Mouse (Mus musculus): ENCODE results near the gene Mllt6.
"Not testable (repeated sequence)": the region's sequence is repeated elsewhere in the genome, so short reads cannot be mapped to it uniquely, and the experiment has no call there.

The Mllt6 gene

DNA sequence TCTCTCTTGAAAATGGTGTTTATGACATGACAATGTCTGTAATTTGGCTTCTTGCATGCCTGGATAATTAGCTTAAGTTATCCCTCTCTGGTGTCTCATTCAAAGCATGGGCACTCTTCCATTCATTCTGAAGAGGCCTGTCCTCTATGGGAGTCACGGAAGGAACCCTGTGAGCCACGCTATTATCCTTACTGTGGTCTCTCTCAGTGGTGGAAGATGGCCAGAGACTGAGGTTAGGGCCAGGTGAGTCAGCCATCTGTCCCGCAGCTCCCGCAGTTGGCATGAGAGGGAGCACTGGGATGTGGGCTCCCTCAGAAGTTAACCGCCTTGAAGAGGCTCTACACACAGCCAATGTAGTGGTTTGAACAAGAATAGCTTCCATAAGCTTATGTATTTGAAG, 12.9 kb upstream of the Mllt6 start:
- no peak for DNase-seq

DNA sequence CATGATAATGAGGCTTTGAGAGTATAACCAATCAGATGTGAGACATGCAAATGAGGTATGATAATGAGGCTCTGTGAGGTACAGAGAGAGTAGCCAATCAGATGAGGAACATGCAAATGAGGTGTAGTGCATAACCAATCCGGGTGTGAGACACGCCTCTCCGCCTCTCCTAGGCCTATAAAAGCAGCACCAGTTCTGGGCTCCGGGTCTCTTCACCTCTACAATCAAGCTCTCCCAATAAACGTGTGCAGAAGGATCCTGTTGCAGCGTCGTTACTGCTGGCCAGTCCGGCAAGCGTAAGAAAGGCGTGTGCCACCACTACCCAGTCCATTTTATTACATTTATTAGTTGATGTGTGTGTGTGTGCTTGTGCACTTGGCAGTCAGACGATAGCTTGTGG, 9.8 kb upstream of the Mllt6 start:
- not testable (repeated sequence) for DNase-seq

DNA sequence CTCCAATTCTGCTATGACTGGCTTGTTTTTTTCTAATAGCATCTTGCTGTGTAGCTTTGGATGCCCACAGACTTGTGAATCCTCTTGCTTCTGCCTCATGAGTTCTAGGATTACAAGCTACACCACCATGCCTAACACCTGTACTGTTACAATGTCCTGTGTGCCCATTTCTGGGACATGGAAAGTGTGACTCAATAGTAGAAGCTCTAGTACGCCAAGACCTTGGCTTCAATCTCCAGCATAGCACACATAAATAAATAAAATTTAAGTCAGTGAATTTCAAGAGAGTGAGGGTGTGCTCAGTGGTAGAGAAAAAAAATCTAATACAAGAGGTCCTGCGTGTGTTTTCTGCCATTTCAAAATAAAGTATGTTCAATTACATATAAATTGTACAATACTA, 9.0 kb upstream of the Mllt6 start:
- DNase-seq: no peak

DNA sequence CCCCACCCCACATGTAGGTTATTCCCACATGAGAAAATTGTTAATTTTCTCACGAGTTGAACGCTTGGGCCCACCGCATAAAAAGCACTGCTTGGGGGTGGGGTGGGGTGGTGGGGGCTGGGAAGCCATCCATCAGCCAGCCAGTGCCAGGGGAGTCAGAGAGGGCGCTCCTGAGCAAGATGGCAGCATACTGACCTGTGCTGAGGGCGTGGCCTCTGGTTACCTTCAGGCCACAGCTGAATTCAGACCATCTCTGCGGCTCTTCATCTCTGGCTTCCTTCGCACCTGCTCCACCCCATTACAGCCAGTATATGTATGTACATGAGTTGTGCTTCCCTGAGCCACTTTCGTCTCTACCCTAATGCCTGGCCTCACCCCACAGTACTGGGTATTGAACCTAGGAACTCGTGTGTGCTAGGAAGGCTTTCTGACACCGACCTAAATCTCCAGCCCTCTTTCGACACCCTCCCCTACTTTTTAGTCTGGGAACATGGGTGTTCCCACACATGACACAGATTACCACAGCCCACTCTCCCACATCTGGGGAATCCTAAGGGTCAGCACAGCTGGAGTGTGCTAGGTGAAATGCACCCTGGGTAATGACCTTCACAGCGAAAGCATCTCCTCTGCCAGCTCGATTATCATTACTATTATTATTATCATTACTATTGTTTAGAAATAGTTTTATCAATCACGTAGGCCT, 6.8 kb upstream of the Mllt6 start:
- DNase-seq: no peak

DNA sequence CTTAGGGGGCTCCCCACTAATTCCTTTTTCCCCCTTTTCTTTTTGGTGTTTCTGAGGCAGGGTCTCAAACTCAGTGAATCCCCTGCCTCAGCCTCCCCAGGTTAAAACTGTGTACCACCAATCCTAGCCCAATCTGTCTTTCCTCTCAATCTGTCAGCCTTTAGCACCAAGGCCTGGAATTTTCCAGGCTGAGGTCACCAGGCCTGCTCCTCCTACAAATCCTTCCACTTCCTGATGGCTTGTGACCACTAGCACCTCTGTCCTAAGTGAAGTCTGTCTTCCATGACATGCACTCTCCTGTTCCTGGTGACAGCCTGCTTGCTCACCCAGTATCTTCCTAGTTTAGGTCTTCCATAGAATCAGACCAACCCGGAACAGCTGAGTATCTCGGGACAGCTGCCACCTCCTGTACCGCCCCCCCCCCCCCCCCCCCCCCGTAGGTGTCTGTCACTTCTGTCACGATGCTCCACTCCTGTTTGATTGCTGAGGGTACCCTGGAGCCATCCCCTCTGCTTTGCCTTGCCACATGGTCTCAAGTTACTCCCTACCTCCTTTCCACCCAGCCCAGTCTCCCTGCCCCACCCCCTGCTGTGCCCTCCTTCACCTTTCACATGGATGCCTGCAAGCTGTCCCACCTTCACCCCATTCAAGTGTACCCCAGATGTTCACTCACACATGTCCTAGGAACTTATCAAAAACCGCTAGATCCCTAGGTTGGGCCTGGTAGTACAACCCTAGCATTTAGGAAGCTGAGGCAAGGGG, 5.8 kb upstream of the Mllt6 start:
- DNase-seq: no peak

DNA sequence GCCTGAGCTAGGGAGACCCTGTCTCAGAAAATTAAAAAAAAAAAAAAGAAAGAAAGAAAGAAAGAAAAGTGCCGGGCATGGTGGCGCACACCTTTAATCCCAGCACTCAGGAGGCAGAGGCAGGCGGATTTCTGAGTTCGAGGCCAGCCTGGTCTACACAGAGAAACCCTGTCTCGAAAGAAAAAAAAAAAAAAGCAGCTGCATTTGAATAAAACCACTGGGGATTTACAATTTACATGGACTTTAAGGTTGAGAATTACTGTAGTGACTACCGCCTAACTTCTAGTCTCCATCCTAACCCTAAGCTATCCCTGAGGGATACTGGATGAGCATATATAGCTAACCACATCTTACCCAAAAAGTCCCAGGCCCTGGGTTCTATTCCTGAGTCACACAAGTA, 5.2 kb upstream of the Mllt6 start:
- not testable (repeated sequence) for DNase-seq

DNA sequence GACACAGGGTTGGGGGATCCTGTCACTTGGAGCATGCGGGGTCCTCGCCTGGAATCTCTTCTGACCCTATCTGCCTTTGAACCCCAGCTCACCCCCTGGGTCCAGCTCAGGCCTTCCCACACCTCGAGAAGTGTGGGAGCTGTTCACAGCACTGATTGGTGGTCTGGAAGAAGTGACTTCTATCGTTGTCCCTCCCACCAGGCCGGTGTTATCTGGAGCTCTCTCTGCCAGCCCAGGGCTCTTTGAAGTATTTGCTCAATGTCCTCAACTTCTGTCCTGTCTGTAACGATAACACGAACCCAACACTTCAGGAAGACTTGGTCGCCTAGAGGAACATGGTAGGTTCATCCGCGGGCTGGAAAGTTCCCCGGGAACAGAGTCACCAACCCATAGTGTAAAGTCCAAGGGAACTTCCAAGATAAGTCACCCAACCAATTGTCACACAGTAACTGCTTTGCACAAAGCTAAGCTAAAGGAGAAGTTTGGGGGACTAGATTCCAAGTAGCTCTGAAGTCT, 4.4 kb upstream of the Mllt6 start:
- DNase-seq: no peak

DNA sequence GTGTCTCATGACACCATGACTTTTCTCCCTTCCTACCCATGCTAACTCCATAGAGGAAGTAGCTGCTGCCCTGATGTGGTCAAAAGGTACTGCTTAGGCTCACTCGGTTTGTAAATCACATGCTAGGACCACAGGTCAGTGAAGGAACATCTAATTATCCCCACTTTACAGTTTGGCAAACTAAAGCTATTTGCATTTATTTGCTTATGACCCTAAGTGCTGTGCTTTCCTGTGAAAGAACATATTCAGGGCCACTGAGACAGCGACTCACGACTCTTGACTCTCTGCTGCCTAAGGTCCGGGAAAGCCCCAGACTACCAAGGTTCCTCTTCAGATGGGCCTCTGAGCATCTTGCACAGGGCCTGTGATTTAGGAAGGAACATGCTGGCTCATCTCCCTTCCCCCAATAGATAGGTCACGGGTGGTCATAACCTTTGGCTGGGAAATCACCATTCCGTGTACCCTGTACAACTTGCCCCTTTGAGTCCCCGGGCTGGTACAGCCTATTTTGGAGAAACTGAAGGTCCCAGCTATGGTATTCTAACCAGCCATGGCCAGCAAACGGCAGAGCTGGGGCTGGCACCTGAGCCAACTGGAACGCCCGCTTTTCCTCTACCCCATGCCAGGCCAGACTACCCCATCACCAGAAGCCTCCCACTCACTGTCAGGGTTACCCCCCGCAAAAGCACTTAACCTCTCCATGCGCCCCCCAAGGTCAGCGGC, 3.8 kb upstream of the Mllt6 start:
- DNase-seq: no peak

DNA sequence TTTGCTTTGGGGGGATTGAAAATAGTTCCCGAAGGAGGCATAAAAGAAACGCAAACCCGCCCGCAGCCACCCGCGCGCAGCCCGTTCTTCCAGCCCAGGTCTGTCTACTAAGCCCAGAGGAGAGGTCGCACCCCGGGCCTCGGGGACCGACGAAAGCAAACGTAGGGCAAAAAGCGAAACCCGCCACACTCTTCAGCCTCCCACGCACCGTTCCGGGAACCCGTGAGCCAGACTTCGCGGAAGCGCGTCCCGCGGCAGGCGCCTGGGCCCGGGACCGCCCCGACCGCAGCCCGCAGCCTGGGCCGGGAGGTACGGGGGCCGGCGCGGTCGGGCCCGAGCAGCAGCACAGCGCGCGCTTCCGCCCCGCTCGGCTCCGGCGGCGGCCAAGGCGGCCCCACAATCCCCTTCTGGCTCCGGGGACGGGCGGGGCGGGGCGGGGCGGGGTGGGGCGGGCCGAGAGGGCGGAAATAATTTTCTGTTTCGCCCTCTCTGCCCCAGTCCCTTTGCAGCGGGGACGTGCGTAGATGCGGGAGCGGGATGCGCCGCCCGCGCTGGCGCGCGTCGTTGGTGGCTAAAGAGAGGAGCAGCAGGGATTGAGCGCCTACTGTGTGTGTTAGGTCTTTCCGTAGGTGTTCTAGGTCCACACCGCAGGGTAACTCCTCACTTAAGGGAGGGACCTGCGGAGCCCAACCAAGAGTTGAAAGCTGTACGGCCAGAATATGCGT, 3.1 kb upstream of the Mllt6 start:
- DNase-seq: peak; percentile 84

DNA sequence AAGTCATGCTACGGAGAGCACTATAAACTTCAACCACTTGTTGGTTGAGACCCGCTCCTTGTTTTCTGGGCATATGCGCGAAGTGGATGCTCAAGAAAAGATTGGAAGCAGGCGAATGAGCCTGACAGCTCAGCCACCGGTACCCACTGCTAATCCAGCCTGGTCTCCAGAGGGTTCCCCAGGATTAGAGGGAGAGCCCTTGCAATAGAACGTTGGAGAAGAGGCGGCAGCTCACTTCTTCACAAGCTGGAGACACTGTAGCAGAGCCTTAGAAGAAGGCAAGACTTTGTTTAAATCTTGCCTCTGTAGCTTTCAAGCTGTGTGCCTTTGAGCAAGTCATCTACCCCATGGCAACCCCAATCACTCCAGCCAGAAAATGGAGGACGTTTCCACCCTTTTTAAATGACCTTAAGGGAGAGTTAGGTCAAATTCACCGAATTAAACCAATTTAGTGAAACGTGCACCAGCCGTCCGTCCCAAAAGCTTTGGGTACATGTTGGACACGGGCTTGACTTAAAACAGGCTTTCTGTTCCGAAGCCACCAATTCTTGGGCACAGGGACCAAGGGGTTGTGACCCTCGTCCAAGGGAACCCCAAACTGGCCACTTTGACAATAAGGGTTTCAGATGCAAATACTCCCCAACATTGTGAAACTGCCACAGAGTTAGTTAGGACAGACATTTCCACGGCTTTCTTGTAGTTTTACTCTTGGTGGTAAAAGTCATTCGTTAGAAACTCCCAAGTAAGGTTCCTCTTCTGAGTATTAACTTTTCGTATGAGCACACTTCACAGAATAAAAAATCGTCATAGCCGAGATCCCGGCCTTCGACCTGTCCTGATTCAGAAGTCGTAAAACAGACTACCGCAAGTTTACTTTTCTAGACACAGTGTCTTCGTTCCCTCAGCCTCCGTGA, 2.2 kb upstream of the Mllt6 start:
- DNase-seq: no peak

DNA sequence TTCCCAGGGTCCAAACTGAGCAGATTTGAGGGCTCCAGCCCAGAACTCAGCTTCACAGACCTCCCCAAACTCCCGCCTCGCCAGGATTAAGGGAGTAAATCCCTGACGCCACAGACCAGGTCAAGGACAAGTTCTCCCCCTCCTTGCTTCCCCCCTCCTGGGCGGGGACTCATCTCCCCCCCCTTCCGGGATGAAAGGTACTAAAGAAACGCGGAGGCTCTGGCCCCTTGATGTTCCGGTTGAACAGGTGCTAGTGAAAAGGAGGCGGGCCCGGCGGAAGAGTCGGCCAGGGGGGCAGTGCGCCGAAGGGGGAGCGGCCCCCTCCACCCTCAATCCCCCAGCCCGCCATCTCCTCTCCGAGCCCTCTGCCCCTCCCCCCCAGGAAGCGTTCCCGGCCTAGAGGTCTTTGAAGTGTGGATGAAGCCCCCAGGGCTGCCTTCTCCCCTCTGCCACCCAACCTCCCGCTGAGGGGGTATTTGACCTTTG, 1.5 kb upstream of the Mllt6 start:
- DNase-seq: no peak

DNA sequence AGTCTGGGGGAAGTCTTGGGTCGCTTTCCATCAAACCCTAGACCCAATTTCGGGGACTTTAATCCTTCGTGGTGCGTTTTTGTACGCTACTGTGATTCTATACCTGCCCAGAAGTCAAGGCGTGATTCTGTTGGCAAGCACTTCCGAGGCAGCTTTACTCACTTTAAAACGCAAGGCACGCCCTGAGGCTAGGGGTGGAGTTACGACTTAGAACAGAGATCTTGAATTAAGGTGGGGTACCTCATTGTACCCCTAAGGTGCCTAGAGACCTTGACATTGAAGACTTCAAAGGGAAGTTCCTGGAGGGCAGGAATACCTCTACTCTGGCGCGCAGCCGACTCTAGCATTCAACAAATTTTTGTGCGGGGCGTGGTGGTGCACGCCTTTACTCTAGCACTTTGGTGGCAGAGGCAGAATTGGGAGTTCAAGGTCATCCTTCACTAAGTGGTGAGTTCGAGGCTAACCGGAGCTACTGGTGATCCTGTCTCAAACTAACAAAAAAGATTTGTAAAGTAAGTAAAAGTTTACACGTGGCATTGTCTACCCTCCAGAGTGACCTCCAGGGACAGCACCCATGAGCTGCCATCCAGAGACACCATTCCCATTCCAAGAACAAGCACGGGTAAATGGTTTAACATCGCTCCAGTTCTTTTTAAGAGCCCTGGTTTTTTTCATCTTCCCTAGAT, 864 bp upstream of the Mllt6 start:
- DNase-seq: no peak

DNA sequence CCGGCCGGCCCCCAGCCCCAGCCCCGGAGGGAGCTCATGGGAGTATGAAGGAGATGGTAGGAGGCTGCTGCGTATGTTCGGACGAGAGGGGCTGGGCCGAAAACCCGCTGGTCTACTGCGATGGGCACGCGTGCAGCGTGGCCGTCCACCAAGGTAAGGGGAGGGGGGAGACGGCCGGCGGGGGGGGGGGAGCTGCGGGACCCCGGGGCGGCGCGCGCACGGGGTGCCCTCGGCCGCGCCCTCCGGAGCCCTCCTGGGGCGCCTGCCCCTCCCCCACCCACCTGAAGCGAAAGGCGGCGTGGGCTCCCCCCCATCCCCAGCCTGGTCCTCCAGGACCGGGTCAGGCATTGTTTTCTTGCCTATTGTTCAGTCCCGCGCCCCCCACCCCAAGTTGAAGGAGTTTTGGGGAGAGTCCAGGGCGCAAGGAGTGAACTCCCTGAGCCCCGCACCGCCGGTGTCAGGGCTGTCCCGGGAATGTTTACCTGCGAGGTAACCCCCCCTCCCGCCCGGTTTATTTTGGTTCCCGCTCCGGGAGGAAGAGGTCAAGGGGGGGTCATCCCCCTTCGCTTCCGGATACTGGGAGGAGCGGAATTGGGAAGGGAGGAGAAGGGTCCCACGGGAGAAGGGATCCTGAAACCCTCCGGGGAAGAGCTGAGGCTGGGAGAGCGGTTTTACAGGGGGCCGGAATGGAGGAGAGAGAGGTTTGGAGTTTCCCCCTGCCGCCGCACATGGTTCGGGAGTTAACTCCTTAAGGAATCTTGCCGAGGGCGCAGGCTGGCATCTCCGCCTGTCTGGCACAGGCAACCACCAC, 519 bp downstream of the Mllt6 start:
- no peak for DNase-seq

DNA sequence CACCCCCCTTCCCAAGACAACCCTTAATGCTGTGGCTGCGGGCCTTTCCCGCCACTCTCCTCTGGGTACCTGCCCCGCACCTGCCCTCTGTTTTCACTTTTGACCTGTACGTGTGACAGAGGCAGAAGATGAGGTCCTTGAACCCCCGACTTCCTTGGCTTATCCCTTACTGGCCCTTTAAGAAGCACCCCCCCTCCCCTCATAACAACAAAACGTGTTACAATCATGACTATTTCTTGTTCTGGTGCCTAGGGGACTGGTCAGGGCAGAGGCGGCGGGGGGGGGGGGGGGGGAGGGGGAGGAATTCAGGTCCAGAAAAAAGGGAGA, 1.1 kb downstream of the Mllt6 start:
- no peak for DNase-seq

DNA sequence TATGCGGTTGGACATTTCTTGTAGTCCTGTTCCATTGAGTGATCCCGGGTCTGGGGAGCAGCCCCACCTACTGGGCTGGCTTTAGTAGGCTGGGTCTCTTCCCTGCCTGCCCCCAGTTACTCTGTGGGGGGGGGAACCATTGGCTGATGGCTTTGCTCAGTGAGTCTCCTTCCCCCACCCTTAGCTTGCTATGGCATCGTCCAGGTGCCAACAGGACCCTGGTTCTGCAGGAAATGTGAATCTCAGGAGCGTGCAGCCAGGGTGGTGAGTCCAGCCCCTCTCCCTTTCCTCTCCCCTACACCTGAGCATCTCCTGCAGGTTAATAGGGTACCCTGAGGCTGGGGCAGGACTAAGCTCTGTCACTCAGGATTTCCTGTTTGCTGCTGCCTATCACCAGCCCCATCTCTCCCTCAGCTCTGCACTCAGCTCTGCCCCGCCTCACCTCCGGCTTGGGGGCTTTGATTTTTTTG, 1.6 kb downstream of the Mllt6 start:
- no peak for DNase-seq

DNA sequence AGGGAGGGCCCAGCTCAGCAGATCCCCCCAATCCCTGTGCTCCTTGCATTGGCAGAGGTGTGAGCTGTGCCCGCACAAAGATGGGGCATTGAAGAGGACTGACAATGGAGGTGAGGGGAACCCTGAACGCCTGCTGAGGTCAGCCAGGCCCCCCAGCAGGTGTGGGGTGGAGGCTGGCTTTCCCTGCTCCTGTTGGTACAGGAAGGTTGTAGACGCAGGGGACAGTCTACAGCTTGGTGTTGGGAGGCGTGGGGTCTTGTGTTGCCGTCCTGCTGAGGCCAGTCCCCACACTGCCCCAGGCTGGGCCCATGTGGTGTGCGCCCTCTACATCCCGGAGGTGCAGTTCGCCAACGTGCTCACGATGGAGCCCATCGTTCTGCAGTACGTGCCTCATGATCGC, 2.2 kb downstream of the Mllt6 start:
- DNase-seq: no peak

DNA sequence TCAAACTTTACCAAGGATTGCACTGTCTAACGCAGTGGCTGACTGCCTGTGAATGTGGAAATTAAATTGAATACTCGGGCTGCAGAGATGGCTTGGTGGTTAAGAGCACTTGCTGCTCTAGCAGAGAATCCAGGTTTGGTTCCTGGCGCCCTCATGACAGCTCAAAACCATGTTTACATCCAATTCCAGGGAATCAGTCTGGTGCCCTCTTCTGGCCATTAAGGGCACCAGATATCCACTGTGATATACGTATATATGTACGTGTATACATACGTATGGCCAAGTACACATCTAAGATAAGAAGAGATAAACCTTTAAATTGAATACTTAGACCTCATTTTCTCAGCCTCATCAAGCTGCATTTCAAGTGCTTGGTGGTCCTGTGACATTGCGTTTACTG, 3.0 kb downstream of the Mllt6 start:
- no peak for DNase-seq

DNA sequence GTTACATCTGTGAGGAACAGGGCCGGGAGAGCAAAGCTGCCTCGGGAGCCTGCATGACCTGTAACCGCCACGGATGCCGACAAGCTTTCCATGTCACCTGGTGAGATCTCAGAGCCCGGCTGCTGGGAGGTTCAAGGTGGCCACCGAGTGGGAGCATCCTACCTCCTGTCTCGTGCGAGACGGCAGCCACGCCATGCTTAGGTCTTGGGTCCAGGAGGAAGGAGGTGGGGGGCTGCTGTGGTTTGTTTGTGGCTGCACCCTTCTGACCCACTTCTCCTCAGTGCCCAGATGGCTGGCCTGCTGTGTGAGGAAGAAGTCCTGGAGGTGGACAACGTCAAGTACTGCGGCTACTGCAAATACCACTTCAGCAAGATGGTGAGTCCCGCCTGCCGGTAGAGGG, 3.6 kb downstream of the Mllt6 start:
- no peak for DNase-seq

DNA sequence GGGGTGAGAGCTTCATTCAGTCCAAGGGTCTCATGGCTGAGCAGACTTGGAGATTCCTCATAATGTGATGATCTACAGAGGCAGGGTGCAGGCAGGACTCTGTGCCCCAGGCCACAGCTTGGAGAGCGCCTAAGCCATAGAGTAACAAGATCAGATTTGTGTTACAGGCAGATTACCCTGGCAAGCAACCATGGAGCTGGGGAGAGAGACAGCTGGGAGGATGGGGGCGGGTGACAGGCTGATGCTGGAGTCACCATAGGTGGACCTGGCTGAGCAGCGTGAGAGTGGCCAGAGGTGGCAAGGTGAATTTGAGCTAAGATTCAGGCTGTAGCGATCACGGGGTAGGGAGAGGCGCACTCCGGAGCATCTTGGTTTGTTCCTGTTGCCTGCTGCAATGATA, 4.9 kb downstream of the Mllt6 start:
- no peak for DNase-seq

DNA sequence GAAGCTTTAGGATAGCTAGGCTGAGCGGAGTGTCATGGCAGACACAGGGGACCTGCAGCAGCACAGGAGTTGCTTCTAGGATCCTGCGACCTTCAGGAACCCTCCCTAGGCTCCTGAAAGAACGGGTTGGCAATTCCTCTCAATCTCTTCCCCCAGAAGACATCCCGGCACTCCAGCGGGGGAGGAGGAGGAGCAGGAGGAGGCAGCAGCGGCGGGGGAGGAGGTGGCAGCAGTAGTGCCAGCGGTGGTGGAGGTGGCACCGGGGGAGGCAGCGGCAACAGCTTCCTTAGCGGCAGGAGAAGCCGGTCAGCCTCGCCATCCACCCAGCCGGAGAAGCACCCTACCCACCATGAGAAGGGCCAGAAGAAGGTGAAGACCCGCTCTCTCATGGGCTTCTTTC, 6.1 kb downstream of the Mllt6 start:
- DNase-seq: no peak

Data from right cerebral cortex, adult 18-20 months (tissue).